Mouse (Mus musculus) hematopoietic stem cell, adult 5-6 weeks (primary cell): Measurements from ENCODE around the gene Cbr2. TPM values are rescaled to one million over a fixed set of nuclear protein-coding genes. Genes with fewer than 3 reads are reported as not detected.
"Not testable (repeated sequence)": the region's sequence is repeated elsewhere in the genome, so short reads cannot be mapped to it uniquely, and the experiment has no call there.

Source experiments
- ATAC-seq, 2 experiments: fragments of 125-278 bp in 1 of 2; replicated peaks in 1 of 2; 2 replicates each; pipeline ENCODE4 v1.8.0; 2016 to 2017; ENCODE audit warnings: inconsistent platforms in 2 of 2, mild to moderate bottlenecking in 2 of 2, moderate number of reproducible peaks in 2 of 2, low read depth in 1 of 2, moderate TSS enrichment in 1 of 2; ENCODE audit not compliant: low FRiP score in 2 of 2, poor library complexity in 2 of 2, severe bottlenecking in 2 of 2, insufficient read depth in 1 of 2, low TSS enrichment in 1 of 2
- total RNA-seq: library from RNA; stranded (forward); fragments of 172-1452, 232-1000 nt; gene quantifications from 2 replicates; pipeline ENCODE4 v1.2.3, GENCODE M21; 2017

Gene Cbr2
- not detected in 2 replicates for total RNA-seq

DNA sequence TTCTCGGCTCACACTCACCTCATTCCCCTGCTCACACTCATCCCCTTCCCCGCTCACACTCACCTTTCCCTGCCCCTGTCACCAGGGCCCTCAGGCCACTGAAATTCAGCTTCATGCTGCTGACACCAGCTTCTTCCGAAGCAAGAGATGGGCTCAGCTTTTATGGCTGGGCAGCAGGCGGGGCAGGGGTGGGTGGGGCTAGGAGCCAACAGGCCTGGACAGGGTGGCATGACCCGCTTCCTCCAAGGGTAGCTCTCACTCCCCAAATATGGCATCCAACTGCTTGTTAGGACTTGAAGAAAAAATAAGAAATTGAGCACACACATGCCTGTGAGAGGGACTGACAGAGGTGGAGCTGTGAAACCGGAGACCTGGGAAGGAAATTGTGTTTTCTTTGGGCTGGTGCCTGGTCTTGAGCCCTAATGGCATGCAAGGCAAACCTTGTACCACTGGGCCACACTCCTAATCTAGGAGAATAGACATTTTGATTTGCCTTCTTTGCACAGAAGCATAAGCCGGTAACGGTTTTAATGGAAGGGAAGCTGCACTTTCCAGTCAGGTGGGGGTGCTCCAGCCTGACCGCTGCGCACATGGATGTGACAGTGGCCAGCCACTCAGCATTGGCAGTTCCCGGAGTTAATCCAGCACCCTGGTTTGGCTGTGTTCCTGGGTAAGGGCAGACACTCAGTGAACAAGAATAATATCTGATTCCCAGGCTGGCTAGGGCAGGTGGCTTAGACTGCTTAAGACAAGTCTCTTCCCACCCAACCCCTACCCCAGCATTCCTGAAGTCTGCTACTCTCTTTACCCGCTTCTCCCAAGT, at the start of gene Cbr2:
TSS of gene Cbr2 (minus strand) at position 257 of the 823 bp plus-strand sequence.
- ATAC-seq, result no peak

DNA sequence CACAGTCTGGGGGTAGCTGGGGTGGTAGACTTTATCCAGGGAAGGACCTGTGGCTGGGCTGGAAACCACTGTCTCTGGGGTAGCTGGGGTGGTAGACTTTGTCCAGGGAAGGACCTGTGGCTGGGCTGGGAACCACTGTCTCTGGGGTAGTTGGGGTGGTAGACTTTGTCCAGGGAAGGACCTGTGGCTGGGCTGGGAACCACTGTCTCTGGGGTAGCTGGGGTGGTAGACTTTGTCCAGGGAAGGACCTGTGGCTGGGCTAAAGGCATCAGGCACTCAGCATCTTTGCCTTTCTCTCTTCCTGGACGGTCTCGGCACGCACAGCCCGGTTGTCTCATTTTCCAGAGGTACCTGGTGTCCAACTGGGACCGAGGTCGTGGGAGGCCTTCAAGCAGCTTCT, 49.4 kb upstream of the Cbr2 start:
- ATAC-seq, result not testable (repeated sequence)

DNA sequence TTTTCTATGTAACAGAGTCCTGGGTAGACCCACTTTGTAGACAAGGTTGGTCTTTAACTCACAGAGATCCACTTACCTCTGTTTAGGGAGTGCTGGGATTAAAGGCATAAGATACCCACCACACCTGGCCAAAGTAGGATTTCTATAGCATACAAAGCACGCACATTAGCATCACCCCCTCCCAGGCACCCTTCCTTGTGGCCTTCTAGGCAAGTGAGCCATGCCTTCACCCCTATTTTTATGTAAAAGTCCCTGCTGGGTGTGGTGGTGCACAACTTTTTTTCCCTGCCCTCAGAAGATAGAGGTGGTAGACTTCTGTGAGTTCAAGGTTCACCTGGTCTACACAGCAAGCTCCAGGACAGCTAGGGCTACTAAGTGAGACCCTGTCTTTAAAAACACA, 48.0 kb upstream of the Cbr2 start:
- ATAC-seq, result no peak

DNA sequence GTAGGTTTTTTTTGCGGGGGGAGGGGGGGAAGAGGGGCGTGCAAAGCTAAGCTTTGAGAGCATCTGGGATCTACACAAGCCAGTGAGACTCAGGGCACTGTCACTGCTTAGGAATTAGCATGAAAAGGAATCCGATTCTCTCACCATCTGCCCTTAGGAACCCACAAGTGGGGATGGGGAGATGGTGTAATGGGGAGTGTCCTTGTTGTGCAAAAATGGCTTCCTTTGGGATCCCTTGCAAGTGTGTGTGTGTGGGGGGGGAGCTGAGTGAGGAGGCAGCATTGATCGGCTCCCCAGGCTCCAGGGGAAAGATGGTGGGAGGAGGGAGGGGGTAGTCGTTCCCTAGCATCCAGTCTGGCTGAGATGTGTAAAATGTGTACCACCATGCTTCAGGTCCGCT, 45.2 kb upstream of the Cbr2 start:
- no peak for ATAC-seq

DNA sequence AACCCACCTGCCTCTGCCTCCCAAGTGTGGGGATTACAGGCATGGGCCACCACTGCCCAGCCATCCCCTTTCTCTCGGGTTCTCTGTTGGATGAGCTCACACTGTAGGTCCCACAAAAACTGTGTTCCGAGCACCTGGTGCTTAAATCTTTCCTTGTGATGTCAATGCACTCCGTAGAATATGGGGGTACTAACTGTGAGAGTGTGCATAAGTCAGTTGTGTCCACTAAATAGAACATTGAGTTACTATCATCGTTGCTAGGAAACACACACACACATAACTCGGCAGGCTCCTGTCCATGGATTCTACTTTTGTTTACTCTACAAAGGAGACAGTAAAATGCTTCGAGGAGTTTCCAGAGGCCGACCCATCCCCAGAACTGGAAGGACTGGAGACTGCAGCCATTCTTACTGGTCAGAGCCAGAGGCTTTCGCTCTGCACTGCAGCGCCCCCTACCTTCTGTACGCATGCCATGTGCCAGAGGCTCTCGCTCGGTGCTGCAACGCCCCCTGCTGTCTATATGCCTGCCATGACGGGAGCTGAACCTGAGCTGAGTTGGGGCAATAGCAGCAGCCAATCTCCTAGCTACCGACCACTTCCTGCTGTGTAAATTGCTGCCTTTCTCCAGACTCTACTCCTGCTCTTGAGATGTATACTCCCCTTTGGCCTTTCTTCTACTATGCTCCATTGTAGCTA, 44.0 kb upstream of the Cbr2 start:
- ATAC-seq, result peak; percentile 97 to 99

DNA sequence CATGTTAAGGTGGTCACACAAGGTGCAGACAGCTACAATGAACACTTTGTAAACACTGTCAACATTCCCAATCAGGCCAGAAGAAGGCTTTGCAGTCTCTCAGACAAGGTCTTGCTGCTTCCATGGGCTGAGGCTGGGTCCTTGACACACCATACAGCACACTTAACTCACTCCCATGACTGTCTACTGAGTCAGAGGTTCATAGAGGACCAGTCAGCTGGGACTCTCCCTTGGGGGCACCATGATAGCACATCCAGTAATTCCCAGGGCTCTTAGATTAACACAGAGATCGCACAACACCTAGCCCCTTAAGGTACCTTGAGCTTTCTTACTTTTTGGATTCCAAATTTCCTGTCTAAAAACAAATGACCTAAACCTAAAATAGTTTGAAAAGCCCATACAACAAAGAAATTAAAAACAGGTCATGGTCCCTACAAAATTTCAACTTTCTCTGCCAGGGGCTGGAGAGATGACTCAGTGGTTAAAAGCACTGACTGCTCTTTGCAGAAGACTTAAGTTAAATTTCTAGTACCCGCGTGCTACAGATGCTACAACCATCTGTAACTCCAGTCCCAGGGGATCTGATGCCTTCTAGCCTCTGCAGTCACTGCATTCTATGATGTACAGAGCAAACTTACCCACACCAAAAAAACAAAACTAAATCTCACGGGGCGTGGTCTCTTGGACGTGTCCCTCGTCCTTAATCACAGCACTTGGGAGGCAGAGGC, 41.7 kb upstream of the Cbr2 start:
- ATAC-seq, result no peak

- no peak for ATAC-seq
Measured at GRCm38 (mm10) chr11:120772749-120773148, 40.8 kb upstream of the Cbr2 start.

- no peak for ATAC-seq
Measured at GRCm38 (mm10) chr11:120768206-120768605, 36.3 kb upstream of the Cbr2 start.

- ATAC-seq, result peak; percentile 88 to 95
Measured at GRCm38 (mm10) chr11:120767023-120767422, 35.1 kb upstream of the Cbr2 start.

DNA sequence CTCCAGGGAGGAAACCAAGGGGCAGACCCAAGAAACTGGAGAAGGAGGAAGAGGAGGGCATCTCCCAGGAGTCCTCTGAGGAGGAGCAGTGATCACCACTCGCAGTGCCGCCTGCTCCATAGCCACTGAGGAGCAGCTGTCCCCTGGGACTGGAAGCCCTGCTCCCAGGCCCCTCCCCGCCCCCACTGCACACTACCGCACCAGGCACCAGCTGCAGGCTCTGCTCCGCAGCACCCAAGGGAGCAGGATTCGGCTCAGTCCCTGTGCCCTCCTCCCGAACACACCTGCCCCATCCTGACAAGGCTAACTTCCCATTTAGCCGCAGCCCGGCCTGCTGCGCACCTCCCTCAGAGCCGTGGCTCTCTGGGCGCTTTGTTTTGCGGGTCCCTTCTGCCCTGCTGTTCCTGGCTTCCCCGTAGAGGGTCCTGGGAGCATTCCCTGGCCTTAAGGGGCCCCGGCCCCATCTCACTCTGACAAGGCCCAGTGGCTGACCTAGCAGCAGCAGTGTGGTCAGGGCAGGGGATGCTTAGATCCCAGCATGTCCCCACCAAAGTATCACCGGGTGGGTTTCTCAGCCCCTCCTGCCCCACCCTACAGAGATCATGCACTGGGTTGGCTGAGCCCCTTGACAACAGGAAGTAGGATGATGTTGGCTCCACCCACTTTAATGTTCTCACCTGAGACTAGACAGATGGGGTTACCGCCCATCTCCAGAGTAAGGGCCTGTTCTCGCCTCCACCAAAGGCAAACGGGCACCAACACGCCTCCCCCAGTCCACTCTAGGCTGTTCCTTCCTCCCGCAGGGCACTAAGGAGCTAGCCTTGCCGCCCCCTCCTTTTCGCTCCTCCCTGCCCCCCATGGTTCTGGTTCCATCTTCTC, 31.4 kb upstream of the Cbr2 start:
- ATAC-seq, result 0 out of 4 replicates have a peak, but pooled peaks of 1 of the 2 experiments have one; percentile 23

- ATAC-seq, result not testable (repeated sequence)
Measured at GRCm38 (mm10) chr11:120762672-120763041, 30.7 kb upstream of the Cbr2 start, which contains the start of gene Hmga1b. Hmga1b (plus strand) TSS chr11:120762794.

DNA sequence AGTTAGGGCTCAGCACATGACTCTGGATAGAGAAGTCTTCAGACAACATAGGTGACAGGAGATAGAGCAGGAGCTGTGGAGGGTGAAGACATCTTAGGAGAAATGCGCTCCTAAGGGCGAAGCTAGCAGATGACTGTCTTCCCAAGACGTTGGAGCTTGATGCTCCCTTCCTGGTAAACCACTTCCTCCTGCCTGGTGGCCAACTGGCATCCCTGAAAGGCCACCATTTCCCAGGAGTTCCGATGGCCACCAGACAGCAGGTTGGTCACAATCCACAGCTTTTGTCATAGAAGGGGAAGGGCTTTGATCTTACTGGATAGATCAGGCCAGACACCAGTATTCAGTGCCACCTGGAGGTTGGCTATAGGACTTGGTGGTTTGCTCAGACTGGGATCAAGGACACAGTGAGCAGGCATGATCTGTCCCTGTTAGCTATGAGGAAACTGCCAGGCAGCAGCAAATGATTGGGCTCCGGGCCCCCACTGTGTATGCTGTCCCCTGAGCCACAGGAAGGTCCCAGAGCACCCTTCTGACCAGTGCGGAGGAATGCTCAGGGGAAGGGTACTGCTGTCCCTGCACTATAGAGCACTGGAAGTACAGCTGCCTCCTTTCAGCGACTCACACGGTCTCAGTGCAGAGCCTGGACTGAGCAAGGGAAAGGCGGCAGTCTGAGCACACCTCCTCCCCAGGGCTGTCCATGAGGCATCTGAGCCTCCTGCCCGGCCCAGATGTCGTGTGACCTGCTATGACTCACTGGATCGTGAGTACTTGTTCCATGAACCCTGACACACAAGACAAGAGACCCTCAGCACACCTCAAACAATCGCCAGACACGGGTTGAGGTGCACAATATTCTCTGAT, 30.1 kb upstream of the Cbr2 start:
- ATAC-seq, result no peak

DNA sequence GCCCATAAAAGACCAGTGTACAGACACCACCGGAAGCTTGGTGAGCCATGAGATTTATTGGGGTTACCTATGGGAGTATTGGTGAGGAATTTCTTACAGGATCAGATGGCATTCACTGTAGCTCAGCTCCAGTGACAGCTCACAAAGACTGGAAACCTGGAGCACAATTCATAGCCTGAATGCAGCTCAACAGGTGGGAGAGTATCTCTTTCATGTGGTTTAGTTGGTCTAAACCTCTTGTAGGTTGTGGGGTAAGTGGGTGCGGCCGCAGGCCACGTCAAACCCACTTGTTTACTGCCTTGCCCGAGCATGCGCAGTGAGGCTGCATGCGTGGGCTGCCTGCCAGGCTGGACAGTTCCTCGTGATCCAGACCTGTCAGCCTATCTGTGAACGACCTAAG, 28.3 kb upstream of the Cbr2 start:
- no peak for ATAC-seq

- ATAC-seq, result no peak
Measured at GRCm38 (mm10) chr11:120751606-120752005, 19.7 kb upstream of the Cbr2 start.

DNA sequence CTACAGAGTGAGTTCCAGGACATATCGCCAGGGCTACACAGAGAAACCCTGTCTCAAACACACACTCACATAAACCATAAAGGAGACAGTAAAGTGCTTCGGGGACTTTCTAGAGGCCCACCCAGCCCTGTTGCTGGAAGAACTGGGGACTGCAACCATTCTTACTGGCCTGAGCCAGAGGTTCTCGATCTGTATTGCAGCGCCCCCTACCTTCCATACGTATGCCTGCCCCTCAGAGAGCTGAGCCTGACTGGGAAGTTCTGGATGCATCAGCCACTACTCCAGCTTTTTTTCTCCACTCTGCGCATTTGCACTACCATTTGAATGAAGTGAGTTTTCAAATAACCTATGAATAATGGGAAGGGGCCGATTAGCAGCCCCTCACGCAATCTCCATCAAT, 17.5 kb upstream of the Cbr2 start:
- peak; percentile 59 to 80; a peak in 3 of 4 replicates for ATAC-seq

GRCm38 (mm10) chr11:120747974-120748373, 16.1 kb upstream of the Cbr2 start:
- ATAC-seq, result no peak
